Mouse (Mus musculus): ENCODE data around the gene Lrfn5. TPM values are rescaled to one million over a fixed set of nuclear protein-coding genes. Genes with fewer than 3 reads are reported as not detected.

The Lrfn5 gene
- polyA plus RNA-seq (2012; ENCODE audit: insufficient read depth, insufficient read length, missing spikeins): not detected in 2 replicates

- peak within 1 kb of the TSS; percentile 27 for H3K4me3 ChIP-seq (ENCODE audit: insufficient read depth, low read depth, low read length)
- no peak within 1 kb of the TSS for H3K27ac ChIP-seq (replicated peaks; ENCODE audit: low read depth, low read length)
- H3K4me1 ChIP-seq (ENCODE audit: control insufficient read depth, insufficient read depth, insufficient read length, low read length): no peaks in the 10 kb centered on the region
Observed at GRCm38 (mm10) chr12:61522829-61523370, at the start of gene Lrfn5. Lrfn5 (plus strand) TSS chr12:61523150.

- Histone ChIP-seq H3K27ac (replicated peaks; ENCODE audit: low read depth, low read length) (no peak overlapping the region), H3K4me3 (ENCODE audit: insufficient read depth, low read depth, low read length) (no peak overlapping the region), H3K4me1 (ENCODE audit: control insufficient read depth, insufficient read depth, insufficient read length, low read length) (no peaks in the 10 kb centered on the region)
Observed at GRCm38 (mm10) chr12:61521501-61522147, 1.3 kb upstream of the Lrfn5 start.

- Histone ChIP-seq H3K4me3 (ENCODE audit: insufficient read depth, low read depth, low read length) (no peak overlapping the region), H3K4me1 (ENCODE audit: control insufficient read depth, insufficient read depth, insufficient read length, low read length) (no peaks in the 10 kb centered on the region), H3K27ac (replicated peaks; ENCODE audit: low read depth, low read length) (no peak overlapping the region)
Observed at GRCm38 (mm10) chr12:61522148-61522828, 662 bp upstream of the Lrfn5 start.

GRCm38 (mm10) chr12:61523631-61524182, 757 bp downstream of the Lrfn5 start:
- no peak overlapping the region for H3K27ac ChIP-seq (replicated peaks; ENCODE audit: low read depth, low read length)
- H3K4me3 ChIP-seq (ENCODE audit: insufficient read depth, low read depth, low read length): no peak overlapping the region
- no peaks in the 10 kb centered on the region for H3K4me1 ChIP-seq (ENCODE audit: control insufficient read depth, insufficient read depth, insufficient read length, low read length)

GRCm38 (mm10) chr12:61524183-61524651, 1.3 kb downstream of the Lrfn5 start:
- H3K27ac ChIP-seq (replicated peaks; ENCODE audit: low read depth, low read length): no peak overlapping the region
- no peak overlapping the region for H3K4me3 ChIP-seq (ENCODE audit: insufficient read depth, low read depth, low read length)
- no peaks in the 10 kb centered on the region for H3K4me1 ChIP-seq (ENCODE audit: control insufficient read depth, insufficient read depth, insufficient read length, low read length)

GRCm38 (mm10) chr12:61526199-61526598, 3.2 kb downstream of the Lrfn5 start:
- H3K4me3 ChIP-seq (ENCODE audit: insufficient read depth, low read depth, low read length): no peak overlapping the region

GRCm38 (mm10) chr12:61579949-61580348, 57.0 kb downstream of the Lrfn5 start:
- Histone ChIP-seq H3K4me1 (ENCODE audit: control insufficient read depth, insufficient read depth, insufficient read length, low read length) (no peaks in the 10 kb centered on the region), H3K4me3 (ENCODE audit: insufficient read depth, low read depth, low read length) (no peak overlapping the region), H3K27ac (replicated peaks; ENCODE audit: low read depth, low read length) (no peak overlapping the region)

More at GRCm38 (mm10) chr12:61526199-61526598, 3.2 kb downstream of the Lrfn5 start:
- Histone ChIP-seq H3K4me1 (ENCODE audit: control insufficient read depth, insufficient read depth, insufficient read length, low read length) (no peaks in the 10 kb centered on the region), H3K27ac (replicated peaks; ENCODE audit: low read depth, low read length) (no peak overlapping the region)

- Histone ChIP-seq H3K27ac (replicated peaks; ENCODE audit: low read depth, low read length) (no peak overlapping the region), H3K4me1 (ENCODE audit: control insufficient read depth, insufficient read depth, insufficient read length, low read length) (no peaks in the 10 kb centered on the region), H3K4me3 (ENCODE audit: insufficient read depth, low read depth, low read length) (no peak overlapping the region)
Observed at GRCm38 (mm10) chr12:61600305-61600704, 77.4 kb downstream of the Lrfn5 start.

GRCm38 (mm10) chr12:61607871-61608270, 84.9 kb downstream of the Lrfn5 start:
- H3K4me1 ChIP-seq (ENCODE audit: control insufficient read depth, insufficient read depth, insufficient read length, low read length): no peaks in the 10 kb centered on the region
- H3K27ac ChIP-seq (replicated peaks; ENCODE audit: low read depth, low read length): no peak overlapping the region
- no peak overlapping the region for H3K4me3 ChIP-seq (ENCODE audit: insufficient read depth, low read depth, low read length)

GRCm38 (mm10) chr12:61610081-61610480, 87.1 kb downstream of the Lrfn5 start:
- H3K4me3 ChIP-seq (ENCODE audit: insufficient read depth, low read depth, low read length): no peak overlapping the region
- no peak overlapping the region for H3K27ac ChIP-seq (replicated peaks; ENCODE audit: low read depth, low read length)
- H3K4me1 ChIP-seq (ENCODE audit: control insufficient read depth, insufficient read depth, insufficient read length, low read length): no peaks in the 10 kb centered on the region

GRCm38 (mm10) chr12:61624532-61624931, 101.6 kb downstream of the Lrfn5 start:
- H3K4me3 ChIP-seq (ENCODE audit: insufficient read depth, low read depth, low read length): no peak overlapping the region
- H3K4me1 ChIP-seq (ENCODE audit: control insufficient read depth, insufficient read depth, insufficient read length, low read length): no peaks in the 10 kb centered on the region
- no peak overlapping the region for H3K27ac ChIP-seq (replicated peaks; ENCODE audit: low read depth, low read length)

- no peak overlapping the region for H3K4me3 ChIP-seq (ENCODE audit: insufficient read depth, low read depth, low read length)
- no peaks in the 10 kb centered on the region for H3K4me1 ChIP-seq (ENCODE audit: control insufficient read depth, insufficient read depth, insufficient read length, low read length)
- no peak overlapping the region for H3K27ac ChIP-seq (replicated peaks; ENCODE audit: low read depth, low read length)
Observed at GRCm38 (mm10) chr12:61654380-61654779, 131.4 kb downstream of the Lrfn5 start.

GRCm38 (mm10) chr12:61723158-61723557, 200.2 kb downstream of the Lrfn5 start:
- H3K4me3 ChIP-seq (ENCODE audit: insufficient read depth, low read depth, low read length): no peak overlapping the region
- no peak overlapping the region for H3K27ac ChIP-seq (replicated peaks; ENCODE audit: low read depth, low read length)
- no peaks in the 10 kb centered on the region for H3K4me1 ChIP-seq (ENCODE audit: control insufficient read depth, insufficient read depth, insufficient read length, low read length)

GRCm38 (mm10) chr12:61807073-61807605, 284.2 kb downstream of the Lrfn5 start:
- Histone ChIP-seq H3K4me1 (ENCODE audit: control insufficient read depth, insufficient read depth, insufficient read length, low read length) (no peaks in the 10 kb centered on the region), H3K27ac (replicated peaks; ENCODE audit: low read depth, low read length) (no peak overlapping the region), H3K4me3 (ENCODE audit: insufficient read depth, low read depth, low read length) (no peak overlapping the region)

- Histone ChIP-seq H3K27ac (replicated peaks; ENCODE audit: low read depth, low read length) (no peak overlapping the region), H3K4me3 (ENCODE audit: insufficient read depth, low read depth, low read length) (no peak overlapping the region), H3K4me1 (ENCODE audit: control insufficient read depth, insufficient read depth, insufficient read length, low read length) (no peaks in the 10 kb centered on the region)
Observed at GRCm38 (mm10) chr12:61823601-61824000, 300.7 kb downstream of the Lrfn5 start.
